Mouse (Mus musculus): ENCODE measurements around the gene Ankrd52.

Ankrd52 gene

DNA sequence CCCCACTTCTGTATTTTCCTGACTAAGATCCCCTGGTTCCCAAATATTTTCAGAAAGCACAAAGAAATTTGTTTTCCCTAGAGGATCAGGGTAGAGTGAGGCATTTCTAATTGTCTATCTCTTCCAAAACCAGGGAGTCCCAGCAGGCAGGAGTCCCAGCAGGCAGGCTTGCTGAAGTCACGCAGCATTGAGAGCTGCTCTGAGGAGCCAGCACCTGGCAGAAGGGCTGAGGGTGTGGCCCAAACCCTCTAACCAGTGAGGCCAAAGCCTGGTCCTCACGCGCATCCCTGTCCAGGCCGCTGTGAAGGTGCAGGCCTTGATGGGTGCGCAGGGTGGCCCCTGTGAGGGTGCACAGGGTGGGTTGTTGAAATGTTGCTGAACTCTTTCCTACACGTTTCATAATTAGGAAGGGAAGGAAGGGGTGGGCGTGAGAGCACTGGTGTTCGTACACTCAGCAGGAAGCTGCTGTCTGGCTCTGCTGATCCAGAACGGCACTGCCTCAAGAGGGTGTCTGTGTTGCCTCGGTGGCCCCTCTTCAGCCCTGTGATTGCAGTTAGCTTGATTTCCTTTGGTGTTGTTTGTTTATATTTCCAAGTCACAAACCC is 61.9 kb downstream of the Ankrd52 start:
- no peak for DNase-seq (ENCODE audit: low spot score)

DNA sequence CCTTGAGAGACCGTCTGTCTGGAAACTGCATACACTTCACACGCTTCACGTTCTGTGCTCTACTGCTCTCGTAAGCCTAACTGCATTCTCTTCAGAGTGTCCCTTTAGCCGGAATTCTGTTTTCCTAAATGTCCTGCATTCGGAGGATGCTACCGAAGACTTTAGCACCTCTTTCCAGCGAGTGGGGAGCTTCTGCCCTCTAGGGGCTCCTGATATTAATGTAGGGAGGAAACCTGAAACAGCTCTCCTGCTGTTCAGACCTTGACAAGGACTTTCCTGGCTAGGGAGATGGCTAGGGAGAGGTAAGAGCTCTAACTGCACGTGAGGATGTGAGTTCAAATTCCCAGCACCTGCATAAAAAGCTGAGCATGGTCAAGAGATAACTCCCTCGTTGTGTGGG is 63.5 kb downstream of the Ankrd52 start:
- no peak for DNase-seq (ENCODE audit: low spot score)

DNA sequence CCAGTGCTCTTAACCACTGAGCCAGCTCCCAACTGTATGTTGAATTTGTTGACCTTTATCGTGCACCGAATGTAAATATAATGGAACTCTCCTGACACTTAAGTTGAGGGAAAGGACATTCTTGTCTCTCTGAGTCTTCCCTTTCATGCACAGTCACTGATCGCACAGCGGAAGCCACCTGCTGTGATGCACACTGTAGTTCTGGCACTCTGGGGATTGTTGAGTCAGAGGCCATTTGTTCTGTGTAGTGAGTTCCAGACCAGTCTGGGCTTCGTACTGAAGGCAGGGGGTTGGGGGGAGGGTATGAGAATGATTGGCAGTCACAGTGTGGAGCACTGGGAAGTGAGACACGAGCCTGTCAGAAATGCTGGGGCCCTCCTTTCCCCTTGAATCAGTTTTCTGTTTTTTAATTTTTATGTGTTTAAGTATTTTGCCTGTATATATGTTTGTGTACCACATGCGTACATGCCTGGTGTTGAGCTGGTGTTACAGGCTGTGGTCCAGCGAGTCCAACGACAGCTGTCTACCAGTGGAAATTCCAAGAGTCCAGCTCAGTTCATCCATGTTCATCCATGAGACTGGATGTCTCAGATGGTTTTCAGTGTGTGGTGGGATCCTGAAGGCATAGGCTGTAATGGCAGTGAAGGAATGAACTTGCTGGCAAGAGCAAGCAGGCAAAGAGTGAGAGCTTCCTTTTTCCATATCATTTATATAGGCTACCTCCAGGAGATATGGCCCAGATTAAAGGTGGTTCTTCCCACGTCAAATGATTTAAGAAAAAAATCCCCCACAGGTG is 64.6 kb downstream of the Ankrd52 start:
- DNase-seq (ENCODE audit: low spot score) = no peak

DNA sequence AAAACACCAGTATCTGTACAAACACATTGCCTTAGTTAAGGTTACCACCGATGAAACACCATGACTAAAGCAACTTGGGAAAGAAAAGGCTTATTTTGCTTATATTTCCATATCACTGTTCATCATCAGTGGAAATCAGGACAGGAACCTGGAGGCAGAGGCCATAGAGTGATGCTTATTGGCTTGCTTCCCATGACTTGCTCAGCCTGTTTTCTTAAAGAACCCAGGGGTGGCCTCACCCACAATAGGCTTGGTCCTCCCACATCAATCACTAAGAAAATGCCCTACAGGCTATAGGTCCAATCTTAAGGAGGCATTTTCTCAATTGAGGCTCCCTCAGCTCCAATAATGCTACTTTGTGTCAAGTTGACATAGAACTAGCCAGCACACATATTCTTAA is 65.8 kb downstream of the Ankrd52 start:
- DNase-seq (ENCODE audit: low spot score) = no peak

DNA sequence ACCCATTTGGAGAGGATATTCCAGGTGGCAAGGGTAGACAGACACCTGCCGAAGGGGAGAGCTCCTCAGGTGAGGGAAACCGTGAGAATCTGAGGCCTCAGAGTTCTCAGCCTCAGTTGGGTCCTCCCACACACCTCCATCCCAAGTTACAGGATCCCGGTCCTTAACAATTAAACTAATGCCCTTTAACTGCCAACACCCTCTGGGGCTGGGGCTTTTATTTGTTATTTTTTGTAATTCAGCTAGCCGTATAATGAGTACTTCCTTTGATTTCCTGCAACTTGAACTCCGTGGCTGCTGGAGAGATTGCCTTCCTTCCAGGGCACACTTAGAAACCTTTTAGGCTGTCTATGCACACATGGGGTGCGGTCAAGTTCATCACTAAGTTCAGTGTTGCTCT is 67.4 kb downstream of the Ankrd52 start:
- DNase-seq (ENCODE audit: low spot score) = no peak

DNA sequence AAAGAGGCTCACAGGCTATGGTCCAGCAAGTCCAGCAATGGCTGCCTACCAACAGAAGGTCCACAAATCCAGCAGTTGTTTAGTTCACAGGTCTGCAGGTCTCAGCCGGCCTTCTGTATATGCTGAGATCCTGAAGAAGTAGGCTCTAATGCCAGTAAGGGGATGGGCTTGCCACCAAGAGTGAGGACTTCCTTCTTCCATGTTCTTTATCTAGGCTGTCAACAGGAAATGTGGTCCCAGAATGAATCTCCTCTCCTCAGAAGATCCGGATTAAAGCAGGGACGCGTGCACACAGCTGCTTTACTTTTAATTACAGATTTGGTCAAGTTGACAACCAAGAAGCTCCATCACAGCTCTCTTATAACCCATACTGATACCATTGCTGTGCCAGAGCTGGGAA is 68.5 kb downstream of the Ankrd52 start:
- no peak for DNase-seq (ENCODE audit: low spot score)

DNA sequence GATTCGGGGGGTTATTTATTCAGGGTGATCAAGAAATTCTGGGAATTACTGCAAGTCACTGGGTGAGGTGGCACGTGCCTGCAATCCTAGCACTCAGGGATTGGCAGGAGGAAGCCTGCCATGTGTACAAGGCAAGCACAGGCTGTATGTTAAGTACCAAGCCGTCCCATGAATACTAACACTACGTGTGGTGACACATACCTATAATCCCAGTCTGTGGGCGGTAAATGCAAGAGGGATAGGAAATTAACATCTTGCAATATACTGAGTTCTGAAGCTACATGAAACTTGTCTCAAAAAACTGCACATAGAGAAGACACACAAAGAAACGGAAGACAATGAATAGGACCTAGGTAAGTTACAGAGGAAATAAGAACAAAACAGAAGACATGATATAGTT is 74.1 kb downstream of the Ankrd52 start:
- DNase-seq (ENCODE audit: low spot score) = no peak

DNA sequence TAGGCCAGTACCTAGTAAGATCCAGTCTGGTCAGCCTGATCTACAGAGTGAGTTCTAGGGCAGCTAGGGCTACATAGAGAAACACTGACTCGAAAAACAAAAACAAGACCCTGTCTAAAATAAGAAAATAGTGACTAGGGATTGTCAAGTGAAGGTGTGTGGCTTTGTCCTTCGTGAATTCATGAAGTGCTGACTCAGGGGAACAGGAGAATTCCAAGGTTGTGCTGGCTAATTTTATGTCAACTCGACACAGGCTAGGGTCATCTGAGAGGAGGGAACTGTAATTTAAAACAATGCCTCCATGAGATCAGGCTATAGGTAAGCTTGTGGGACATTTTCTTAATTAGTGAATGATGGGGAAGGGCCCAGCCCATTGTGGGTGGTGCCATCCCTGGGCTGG is 77.6 kb downstream of the Ankrd52 start:
- DNase-seq (ENCODE audit: low spot score) = no peak

DNA sequence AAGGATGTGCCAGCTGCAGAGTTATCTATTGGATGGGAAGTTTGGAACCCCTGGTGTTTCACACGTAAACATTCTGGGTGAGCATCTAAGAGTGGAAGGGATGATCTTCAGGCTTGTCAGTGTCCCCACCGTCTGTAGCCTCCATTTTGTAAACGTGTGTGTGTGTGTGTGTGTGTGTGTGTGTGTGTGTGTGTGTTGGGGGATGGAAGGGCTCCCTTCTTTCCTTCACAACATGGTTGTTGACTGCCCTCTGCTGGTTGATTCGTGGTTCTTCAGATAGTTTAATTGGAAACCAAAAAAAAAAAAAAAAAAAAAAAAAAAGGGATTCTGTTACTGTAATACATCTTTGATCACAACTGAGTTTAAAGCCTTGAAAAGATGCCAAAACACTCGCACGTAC is 78.4 kb downstream of the Ankrd52 start:
- no peak for DNase-seq (ENCODE audit: low spot score)

DNA sequence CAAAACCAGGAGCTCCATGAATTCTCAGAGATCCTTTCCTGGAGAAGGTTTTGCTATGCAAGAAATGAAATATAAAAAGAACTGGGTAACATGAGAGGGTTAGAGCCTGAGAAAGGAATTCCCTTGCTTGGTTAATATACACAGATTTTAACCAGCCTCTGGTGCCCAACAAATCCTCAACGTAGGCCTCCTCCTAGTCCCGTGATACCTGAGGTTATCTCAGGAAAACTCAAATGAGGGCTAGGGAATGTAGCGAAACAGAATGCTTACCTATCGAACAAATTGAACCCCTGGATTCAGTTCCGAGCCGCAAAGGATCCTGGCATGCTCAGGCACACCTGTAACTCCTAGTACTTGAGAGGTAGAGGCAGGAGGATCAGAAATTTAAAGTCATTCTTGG is 80.8 kb downstream of the Ankrd52 start:
- no peak for DNase-seq (ENCODE audit: low spot score)
